Mouse (Mus musculus) gastrocnemius, adult 18-20 months (tissue): ENCODE measurements around the gene Otulin. TPM values are rescaled to one million over a fixed set of nuclear protein-coding genes. Genes with fewer than 3 reads are reported as not detected.

Source experiments
- DNase-seq: peaks from one replicate; pipeline ENCODE4 v3.0.0; 2021; ENCODE audit warnings: low spot score
- total RNA-seq, 2 experiments: library from RNA; stranded (reverse); gene quantifications; 2 replicates each; pipeline ENCODE4 v1.2.3; 2021

Otulin gene
- total RNA-seq, 2 experiments from 2014 or later: 17.8 to 28.3 TPM

DNA sequence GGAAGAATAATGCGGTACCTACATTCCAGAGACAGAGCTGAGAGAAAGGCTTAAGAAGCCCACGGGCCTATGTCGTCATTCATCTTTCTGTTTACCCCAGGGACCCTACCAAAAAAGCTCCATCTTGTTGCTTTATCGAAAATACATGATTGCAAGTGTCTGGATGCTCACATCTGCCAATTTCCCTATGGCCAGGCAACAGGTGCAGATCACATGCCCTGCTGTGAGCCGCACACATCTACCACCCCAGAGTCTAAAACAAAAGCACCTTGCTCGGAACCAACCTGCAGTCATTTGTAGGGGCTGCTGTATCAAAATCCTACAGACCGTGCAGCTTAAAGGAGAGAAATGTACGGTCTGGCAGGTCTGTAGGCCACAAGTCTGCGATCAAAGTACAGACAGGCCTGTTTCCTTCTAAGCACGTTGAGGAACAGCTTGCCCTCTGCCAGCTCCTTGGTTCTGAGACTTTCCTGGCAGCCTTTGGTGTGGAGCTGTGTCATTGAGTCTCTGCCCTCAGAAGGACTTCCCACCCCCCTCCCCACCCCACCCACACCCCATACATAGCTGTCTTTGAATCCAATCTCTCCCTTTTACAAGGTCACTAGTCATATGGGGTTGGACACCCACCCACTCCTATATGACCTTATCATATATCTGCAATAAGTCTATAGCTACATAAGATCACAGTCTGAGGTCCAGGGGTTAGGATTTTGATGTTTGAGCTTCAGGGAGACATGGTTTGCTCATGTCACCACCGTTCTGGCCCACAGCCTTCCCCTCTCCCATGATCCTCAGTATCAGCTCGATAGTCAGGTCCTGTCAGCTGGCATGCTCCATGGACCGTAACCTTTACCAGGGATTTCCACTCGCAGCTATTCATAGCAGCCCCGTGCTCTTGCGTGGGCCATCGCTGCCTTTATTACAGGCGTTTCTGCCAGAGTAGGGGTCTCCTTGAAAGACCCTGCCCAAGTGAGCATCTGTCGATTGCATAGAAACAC lies 79.1 kb downstream of the Otulin start:
- peak; percentile 56 for DNase-seq

DNA sequence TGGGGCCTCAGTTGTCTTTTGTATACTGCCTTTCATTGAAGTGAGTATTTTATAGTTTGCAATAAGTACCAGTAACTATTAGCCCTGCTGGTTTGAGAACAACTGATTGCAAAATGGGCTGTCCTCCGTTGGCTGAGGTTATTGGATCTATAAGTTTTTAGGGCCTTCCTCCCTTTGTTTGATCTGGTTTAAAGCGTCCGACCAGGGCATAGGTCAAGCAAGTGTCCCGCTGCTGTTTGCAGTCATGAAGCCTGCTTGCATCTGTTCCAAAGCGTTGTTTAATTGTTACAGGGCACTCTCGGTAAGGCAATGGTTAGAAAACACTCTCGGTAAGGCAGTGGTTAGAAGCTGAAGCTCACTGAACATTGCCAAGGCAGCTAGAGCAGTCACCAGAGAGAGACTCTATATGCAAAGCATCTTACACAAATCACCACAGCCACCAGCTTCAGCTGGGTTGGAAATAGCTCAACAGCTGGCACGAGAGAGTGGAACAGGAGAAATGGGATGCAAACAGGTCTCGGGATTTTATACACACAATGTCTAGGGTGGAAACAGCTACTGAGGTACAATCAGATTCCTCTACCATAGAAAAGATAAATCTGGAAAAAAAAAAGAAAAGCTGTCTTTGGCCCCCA lies 80.0 kb downstream of the Otulin start:
- DNase-seq: no peak

DNA sequence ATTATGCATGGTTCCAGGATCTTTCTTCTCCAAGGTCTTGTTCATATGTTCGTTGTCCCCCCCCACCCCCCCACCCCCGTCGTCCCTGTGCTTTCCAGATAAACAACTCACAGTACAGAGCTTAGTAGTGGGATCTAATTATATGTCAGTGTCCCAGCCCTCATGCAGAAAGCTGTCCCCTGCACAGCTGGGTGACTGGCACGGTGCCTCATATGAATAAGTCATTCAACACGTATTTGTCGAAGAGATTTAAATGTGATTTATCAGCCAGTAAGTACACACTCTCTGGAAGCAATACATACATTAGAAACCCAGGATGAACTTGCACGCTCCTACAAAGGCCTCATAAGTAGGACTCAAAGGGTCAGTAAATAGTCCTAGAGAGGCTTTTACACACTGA lies 80.6 kb downstream of the Otulin start:
- DNase-seq: no peak

DNA sequence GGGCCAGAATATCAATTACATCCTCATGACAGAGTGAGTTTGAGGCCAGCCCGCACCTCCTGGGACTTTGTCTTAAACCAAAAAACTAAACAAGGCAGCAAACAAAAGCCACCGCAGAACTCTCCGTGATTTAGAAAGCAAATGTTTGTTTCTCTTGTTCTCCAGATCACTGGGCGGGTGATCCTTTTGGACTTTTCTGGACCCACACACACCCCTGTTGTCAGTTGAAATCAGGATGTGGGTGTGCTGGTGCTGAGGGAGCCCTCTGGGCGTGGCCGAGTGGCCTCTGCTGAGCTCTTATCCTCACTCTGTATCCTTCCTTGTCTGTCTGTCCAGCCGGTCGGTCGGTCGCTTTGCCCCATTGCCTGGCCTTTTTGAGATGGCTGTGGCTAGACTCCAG lies 81.4 kb downstream of the Otulin start:
- DNase-seq: no peak

DNA sequence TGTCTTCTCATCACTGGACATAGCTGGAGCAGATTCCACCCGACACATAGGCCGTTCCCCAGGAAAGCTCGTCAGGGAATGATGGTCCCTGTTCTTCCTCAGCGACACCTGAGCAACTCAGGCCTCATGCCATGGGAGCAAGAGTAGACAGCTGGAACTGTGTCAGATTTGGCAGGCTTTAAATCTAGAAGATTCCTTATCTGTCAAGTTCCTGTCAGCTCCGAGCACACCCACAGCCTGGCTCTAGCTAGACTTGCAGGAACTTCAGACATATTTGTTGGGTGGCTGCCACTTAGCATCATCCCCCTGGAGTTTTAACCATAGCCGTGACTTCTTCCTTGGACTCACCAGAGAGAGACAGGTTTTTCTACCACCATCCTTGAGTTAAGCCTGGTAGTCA lies 82.4 kb downstream of the Otulin start:
- peak; percentile 60 for DNase-seq

DNA sequence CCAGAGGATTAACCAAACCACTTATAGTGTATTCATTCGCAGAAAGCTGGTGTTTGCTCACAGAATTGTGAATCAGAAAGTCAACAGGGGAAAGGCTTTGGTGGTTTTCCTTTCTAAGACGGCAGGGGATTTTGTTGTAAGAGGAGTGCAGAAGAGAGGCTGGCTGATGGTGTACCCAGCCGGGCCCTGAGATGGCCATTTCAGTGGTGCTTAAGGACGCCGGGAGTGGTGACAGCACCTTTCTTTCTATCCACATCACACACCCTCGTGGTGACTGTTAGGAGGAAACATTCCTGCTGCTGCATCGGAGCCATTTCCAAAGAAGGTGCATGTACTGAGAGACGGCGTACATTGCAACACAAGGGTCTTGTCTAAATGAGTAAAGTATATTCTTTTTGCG lies 85.3 kb downstream of the Otulin start:
- DNase-seq: no peak

DNA sequence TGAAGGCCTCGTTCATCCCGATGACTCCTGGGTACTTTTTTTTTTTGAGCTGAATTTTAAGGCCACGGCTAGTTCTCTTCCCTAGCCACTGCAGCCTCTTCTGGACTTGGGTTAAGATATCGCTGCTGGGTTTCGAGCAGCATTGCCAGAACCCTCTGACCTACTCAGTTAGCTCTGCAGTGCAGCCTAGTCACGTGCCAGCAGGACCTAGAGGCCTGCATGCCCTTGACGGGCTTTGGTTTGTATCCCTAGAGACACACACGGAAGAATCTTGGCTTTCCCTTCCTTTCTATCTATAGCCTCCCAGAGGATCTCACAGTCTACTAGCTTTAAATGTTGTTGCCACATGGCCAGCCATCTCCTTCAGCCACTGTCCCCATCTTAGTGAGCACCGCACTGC lies 90.7 kb downstream of the Otulin start:
- DNase-seq: peak; percentile 85

DNA sequence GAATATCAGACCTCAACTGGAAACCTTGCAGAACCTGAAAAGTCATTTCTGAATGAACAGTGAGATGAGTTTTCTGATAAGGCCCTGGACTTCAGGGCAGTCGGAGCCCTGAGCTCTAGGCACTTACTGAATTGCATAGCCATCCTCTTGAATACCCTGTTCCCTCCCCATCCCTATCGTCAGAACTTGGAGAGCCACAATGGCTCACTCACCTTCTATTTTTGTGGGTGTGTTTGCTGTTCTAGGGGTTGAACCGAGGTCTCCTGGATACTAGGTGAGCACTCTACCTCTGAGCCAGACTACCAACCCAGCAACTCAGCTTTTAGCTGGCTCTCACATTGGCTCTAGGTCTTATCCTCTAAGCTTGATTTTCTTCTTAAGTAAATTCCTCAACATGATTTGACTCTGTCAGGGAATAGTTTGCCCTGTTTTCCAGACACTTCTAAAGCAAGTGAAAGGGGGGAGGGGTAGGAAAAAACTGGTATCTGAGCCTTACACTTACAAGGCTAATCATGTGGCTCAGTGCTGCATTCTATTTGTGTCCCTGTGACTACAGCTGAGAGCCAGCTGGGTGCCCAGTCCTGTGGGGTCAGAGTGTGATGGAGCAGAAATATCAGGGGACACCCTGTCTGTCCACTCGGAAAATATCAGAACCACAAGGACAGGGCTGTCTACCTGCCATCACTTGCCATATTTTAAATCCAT lies 92.8 kb downstream of the Otulin start:
- peak; percentile 82 for DNase-seq

DNA sequence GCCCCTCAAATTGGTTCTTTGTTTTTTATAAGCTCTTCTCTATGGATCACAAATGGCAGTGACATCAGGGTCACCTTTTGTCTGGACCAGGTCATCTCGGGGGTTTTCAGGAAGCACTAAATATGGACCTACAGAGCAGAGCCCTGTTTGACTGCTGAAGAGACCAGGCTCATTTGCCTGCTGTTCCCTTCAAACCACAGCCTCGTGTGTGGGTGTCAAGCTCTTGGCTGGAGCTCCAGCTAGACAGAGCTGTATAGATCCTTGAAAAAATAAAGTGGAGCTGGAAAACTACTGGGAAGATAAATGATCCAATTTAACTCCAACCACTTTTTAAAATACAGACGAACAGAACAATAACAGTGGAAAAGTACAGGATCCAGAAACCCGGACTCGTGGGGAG lies 93.7 kb downstream of the Otulin start:
- DNase-seq: no peak

DNA sequence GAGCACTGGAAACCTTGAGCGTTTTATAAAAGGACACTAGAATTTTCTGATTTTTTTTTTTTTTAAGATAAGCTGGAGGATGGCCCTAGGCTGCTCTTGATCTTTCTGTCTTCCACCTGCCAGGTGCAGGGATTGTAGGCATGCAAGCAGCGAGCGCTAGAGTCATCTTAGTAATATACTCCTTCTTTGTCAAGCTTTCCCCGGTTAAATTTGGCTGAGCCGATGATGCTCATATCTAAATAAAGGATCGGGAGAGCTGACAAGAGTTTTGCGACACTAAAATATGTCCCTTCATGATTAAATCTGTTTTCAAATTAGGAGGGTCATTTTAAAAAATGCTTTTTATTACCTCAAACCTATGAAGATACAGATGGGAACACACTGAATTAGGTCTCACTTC lies 94.3 kb downstream of the Otulin start:
- DNase-seq: no peak

DNA sequence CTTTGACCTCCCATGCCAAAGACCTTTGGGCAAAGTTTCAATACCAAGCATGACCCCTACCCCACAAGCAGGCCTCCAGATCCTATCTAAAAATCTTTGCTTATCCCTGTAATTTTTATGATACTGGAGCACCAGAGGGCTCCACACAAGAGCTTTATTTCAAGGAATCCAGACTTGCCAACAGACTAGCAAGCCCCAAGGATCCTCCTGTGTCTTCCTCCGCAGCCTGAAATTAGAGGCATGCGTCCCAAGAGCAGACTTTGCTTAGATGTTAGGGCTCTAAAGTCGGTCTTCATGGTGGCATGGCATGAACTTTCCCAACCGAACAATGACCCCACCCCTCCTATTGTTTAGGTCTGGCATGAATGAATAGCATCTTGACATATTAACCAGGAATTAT lies 94.8 kb downstream of the Otulin start:
- no peak for DNase-seq

DNA sequence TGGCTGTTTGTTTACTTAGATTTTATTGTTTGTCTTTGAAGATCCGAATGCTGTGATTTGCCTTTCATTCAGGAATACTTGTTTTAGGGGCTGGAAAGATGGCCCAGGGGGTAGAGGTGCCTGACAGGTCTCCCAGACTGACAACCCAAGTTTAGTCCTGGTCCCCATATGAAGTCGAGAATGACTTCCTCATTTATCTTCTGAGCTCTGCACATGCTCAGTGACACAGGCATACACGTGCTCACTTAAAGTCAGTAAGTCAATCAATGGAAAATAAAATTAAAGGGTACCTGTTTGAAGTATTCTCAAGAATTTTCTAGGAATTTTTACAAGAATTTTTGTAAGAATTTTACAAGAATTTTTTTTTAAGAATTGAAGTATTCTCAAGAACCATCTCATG lies 97.5 kb downstream of the Otulin start:
- DNase-seq: no peak

DNA sequence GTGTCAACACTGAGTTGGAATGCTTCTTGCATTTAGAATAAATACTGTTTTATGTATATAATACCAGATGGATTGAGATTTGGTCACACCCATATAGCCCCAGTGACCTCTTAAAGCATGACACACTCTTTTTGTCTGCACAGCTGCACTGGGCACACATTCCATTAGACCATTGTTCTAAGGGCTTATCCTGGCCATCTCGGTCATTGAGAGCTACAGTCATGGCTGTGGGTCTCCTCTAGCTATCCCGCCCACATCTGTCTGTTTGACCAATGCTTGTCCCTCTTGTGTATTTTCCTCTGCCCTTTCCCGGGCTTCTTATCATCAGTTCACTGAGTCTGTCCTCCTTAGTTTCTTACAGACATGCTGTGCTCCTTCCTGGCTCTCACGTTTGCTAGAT lies 100.5 kb downstream of the Otulin start:
- no peak for DNase-seq

DNA sequence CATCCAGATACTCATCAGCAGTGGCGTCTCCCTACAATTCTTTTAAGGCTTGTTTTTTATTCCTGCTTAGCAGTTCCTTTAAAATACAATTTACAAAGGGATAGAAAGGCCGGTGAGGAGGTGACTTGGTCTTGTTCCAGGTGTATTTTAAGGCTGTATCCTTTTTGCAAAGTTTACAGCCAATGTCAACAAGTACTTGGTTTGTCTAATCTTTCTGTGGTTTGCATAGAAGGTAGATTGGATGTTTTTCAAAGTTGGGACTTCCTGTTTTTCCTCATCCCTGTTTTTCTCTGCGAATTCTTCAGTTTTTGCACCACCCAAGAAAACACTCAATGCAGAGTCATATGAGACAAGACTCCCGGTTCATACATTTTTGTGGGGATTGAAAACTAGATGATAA lies 101.6 kb downstream of the Otulin start:
- DNase-seq: no peak

DNA sequence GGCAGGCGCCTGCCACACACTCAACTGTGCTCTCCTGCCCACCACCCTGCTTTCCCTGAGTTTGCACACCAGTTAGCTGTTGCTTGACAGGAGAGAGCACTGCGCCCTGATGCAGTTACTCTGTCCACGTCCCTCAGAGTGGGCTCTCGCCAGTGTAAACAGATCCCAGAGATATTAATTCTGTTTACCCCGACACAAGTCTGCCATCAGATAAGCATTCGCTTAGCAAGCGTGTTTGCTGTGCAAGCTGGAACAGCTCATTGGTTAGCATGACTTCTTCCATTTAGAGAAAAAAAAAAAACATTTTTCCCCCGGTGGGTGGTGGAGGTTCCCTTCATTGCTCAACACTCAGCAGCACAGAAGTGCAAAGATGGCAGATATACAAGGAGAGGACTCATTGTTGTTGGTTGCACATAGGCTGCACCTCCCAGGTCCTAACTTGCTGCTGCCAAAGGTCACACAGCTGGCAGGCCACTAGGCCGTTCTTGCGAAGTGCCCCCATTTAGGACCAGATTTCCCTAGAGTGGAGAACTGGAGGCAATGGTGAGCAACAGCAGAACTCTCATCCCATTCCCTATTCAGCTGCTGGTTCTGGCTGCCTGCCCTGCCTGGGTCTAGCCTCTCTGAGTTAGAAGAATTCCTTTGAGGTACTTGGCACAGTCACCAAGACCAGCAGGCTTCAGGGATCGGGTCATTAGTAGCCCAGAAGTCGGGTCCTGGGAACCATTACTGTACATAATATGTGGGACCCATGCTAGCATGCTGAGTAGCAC lies 105.1 kb downstream of the Otulin start:
- no peak for DNase-seq

DNA sequence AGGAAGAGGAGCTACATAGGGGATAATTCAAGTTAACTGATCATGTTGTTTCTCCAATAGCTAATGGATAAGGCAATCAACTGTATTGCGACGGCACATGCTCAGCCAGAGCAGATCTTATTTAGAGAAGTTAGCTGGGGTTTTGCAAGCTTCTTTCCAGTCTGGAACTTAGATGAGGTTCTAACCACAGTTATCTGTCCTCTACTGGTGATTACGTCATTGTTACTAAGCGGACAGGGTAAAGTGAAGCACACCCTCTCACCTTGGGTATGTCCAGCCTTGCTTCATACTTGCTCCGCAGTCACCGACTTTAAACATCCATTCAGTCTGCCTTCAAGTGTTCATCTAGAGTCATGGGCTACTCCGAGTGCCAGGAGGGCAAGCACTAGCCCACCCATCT lies 110.6 kb downstream of the Otulin start:
- no peak for DNase-seq

DNA sequence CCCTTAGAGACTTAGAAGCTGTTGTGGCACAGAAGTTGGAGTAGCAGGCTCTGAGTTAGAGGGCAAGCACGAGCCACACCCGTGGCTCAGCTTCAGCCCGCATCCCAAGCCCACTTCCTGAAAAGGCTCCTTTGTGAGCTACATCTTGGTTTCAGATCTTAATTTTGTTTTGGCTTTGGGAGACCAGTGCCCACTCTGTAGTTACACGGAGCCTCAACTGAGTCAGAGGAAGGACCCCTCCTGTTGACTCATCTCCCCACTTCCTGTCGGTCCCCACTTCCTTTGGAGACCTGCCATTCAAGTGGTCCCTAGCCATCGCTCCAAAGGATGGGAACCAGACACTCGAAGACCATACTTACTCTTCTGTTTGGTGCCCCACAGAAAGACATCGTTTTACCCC lies 112.5 kb downstream of the Otulin start:
- DNase-seq: no peak

DNA sequence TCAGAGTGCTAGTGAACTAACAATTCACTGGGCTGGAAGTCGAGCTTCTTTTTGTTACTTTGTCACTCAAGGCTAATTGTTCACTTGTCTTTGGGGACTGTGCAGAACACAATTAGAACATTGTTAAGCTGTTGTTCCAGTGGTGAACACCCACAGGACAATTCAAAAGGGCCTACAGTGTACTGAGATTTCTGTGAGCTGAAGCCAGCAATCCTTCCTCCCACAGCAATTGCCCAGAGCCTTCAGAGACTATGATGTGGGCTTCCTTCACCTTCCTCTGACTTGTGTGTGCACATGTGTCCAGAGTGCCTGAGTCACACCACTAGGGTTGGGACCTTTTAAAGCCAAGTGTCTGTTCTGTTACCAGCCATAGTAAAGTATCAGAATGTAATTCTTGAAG lies 113.6 kb downstream of the Otulin start:
- no peak for DNase-seq

DNA sequence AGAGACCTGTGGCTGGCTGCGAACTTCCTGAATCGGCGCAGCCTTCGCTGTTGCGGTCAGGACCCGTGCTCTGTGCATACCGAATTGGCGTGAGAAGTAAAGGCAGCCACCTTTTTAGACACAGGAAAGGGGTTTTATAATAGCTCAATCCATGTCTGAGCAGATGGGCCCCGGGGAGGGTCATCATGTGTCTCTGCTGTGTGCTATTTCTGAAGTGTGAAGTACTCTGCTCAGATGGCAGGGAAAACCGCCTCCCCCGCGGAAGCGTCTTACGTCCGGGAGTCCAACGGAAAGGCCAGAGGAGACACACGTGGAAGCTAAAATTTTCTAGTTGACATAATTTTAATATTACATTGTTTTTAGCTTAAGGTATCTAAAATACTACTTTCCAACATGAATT lies 121.5 kb downstream of the Otulin start:
- peak; percentile 77 for DNase-seq

DNA sequence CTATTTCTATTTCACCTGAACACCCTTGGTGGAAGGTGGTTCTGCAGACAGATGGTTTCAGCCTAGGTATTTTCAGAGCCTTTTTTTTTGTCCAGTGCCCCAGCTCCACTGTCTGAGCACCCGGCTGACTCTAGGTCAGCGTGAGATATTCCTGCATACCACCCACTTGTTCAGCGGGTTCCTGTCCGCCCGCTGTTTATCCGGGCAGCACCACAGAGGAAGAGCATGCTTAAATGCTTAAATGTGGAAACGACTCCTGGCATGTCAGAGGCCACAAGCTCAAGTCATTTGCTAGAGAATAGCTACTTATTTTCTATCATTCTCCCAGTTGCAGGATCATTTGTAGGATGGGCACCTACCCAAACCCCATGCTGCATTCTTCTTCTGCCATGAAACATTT lies 122.3 kb downstream of the Otulin start:
- no peak for DNase-seq

DNA sequence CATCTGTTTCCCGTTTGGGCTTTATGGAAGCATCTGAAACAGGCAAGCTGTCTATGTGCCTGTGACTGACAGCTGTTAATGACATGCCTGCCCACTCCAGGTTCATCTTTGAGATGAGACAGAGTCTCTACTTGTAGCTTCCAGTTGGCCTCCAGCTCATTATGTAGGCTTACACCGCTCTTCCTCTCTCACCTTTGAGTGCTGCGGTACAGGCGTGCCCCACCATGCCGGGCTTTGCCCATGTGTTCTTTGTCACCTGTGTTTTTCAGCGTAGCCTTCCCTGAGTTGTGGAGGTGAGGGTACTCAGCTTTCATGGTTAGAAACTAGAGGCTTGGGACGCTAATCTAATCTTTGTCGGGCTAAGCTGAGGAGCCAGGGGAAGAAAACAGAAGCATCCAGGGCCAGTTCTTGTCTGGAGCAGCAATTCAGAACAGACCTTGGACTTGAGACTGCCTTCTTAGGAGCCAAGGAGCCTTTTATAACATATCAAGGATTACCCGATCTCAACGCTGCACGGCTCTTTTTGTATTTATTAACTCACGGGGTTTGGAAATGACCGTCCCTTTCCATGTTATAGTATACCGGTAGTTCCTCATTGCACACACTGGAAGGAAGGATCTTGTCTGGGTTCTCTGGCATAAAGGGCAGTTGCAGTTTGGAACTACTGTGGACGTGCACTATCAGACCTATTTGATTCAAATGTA lies 123.4 kb downstream of the Otulin start:
- no peak for DNase-seq
